Comparison of ENCODE assay signal across 9 mouse cellular contexts in the genomic region with DNA sequence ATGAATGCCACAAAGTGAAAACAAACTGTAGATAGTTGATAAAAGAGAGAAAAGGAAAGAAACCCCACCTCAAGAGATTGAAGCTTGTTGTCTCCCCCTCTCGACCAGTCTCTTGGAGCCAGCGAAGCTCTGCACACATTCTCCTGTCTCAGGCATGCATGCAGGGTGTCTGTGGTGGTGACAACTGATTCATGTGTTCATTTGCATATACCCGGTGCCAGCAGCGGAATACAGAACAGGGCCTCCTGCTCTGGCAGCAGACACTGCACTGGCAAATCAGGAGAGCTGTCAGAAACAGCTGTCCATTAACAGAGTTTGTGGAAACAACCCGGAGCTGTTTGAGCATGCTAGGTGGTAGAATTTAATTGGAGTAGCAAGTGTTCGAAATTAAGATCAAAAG.
A peak's percentile ranks its signal among the peaks of the same experiment; 100 is the strongest.
DNase-seq lines count a peak whose midpoint lies in the region; ATAC-seq lines count a peak whose summit lies in the region.
"Had no signal": no experiment of that assay in that cellular context is flagged by ENCODE, and none has a peak within 500 bp of the region (broad histone marks: within the 10 kb centered on the region; RNA-seq: fewer than 3 reads in every experiment).

No protein-coding gene starts in this region.

- no peak for ATAC-seq in megakaryocyte, adult 5-6 weeks (ENCODE audit: poor library complexity, severe bottlenecking)
- ATAC-seq: intestine, embryonic 16.5 days had no signal

- peak; percentile 15 to 23 for DNase-seq in left cerebral cortex, adult 18-20 months (ENCODE audit: low spot score in 2 of 2)
- no peak for DNase-seq in left cerebral cortex, adult 11 months (ENCODE audit: low spot score)
- DNase-seq in frontal cortex, postnatal 14 days (ENCODE audit: low spot score in 2 of 2) = peak; percentile 13 to 15
- DNase-seq in layer of hippocampus, postnatal 36 days = peak; percentile 47 to 57
- peak; percentile 5 for DNase-seq in right cerebral cortex, postnatal 14 days
- no peak for DNase-seq in thymus, postnatal 25 days
- DNase-seq: lung, postnatal 14 days had no signal

Comparison
In these comparisons a context has a peak if more than half of its experiments do, and no peak if none do; other contexts are left out.
1. DNase-seq: peak in left cerebral cortex, adult 18-20 months (2 of 2), frontal cortex, postnatal 14 days (2 of 2), layer of hippocampus, postnatal 36 days (2 of 2) and right cerebral cortex, postnatal 14 days (single experiment); none in left cerebral cortex, adult 11 months (single experiment) and thymus, postnatal 25 days (single experiment).